Mouse (Mus musculus) cerebellum, postnatal 14 days (tissue): ENCODE measurements around the gene Gon7.
A peak's percentile ranks its signal among the peaks of the same experiment; 100 is the strongest.

Experiments
- DNase-seq, 2 experiments: peaks; one replicate each; pipeline ENCODE4 v3.0.0; 2021; ENCODE audit warnings: mixed read lengths in 2 of 2

The Gon7 gene

GRCm38 (mm10) chr12:102705216-102705871, 52.3 kb downstream of the Gon7 start:
- peak; percentile 95 to 98 for DNase-seq

GRCm38 (mm10) chr12:102704457-102705198, 53.0 kb downstream of the Gon7 start, which contains the start of gene Itpk1:
Itpk1 (minus strand) TSS chr12:102704930.
- DNase-seq: peak; percentile 68 to 76

GRCm38 (mm10) chr12:102703921-102704408, 53.6 kb downstream of the Gon7 start:
- DNase-seq: peak in 1 of 2 experiments; percentile 48

- peak in 1 of 2 experiments; percentile 59 for DNase-seq
Measured at GRCm38 (mm10) chr12:102703441-102703840, 54.2 kb downstream of the Gon7 start.
